Mouse (Mus musculus) testis, adult 2 months (tissue): Measurements from ENCODE around the gene Cd6.

Source experiments
- CTCF ChIP-seq: fragments of 200-500 bp; IDR thresholded peaks from 2 replicates; pipeline ENCODE4 v1.5.1; 2012; ENCODE audit warnings: low read depth, mild to moderate bottlenecking, inconsistent platforms, low read length, moderate library complexity; ENCODE audit not compliant: control insufficient read depth, insufficient read depth, insufficient replicate concordance
- POLR2A ChIP-seq: fragments of 200-500 bp; IDR thresholded peaks from 2 replicates; pipeline ENCODE4 v1.6.1; 2012; ENCODE audit warnings: low read depth, mild to moderate bottlenecking, inconsistent platforms, low read length, moderate library complexity; ENCODE audit not compliant: control insufficient read depth

- TF ChIP-seq POLR2A (no peak), CTCF (no peak)
Observed at GRCm38 (mm10) chr19:10870676-10871075, 40.8 kb upstream of the Cd6 start.
